Mouse (Mus musculus): ENCODE results near the gene Hist1h4a.
"Not testable (repeated sequence)": the region's sequence is repeated elsewhere in the genome, so short reads cannot be mapped to it uniquely, and the experiment has no call there.

The Hist1h4a gene

DNA sequence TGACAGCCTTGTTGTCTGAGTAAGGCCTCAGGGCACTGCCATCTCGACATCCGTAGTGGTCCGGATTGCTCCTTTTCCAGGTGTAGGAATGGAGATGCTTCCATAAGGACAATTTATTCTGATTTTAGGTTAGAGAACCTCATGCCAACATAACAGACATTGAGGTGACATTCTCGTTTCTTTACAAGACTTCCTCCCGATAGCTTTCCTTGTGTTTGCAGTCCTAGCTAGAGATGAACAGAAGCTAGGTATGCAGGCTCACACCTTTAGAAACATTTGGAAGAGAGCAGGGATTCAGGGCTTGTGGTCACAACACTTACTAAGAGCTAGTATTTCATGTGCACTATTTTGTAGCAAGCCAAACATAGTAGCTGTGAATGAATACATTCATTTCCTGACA is 17.8 kb downstream of the Hist1h4a start:
- no peak for DNase-seq (ENCODE audit: low read depth, low spot score)

DNA sequence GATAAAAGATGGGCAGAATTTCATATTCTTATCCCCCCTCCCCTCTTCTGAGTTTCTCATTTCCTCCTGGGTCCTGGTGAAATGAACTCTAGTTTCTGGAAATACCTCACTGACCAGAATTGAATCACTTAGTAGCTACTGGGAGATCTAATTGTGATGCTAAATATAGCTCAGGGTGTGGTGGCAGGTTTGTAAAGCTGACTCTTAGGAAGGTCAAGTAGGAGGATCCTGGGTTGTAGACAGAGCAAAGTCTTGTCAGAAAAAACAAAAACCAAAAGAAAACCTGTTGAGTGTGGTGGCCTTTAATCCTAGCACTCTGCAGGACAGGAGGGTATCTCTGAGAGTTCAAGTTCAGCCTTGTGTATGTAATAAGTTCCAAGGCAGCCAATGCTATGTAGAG is 19.0 kb downstream of the Hist1h4a start:
- DNase-seq (ENCODE audit: low read depth, low spot score), result no peak

DNA sequence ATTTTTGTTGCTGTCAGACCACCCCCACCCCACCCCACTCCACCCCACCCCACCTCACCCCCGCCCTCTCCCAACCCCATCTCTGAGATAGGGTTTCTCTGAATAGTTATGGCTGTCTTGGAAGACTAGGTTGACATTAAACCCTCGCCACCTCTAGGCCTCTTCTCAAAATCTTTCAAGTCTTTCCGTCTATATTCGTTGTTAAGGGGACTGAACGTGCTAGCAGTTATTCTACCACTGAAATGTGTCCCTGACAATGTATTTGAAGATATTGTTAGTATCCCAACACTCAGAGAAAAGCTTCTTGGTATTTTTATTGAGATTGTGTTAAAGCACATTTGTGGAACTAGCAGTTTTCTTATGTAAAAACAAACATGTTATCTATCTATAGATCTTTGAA is 20.1 kb downstream of the Hist1h4a start:
- no peak for DNase-seq (ENCODE audit: low read depth, low spot score)

DNA sequence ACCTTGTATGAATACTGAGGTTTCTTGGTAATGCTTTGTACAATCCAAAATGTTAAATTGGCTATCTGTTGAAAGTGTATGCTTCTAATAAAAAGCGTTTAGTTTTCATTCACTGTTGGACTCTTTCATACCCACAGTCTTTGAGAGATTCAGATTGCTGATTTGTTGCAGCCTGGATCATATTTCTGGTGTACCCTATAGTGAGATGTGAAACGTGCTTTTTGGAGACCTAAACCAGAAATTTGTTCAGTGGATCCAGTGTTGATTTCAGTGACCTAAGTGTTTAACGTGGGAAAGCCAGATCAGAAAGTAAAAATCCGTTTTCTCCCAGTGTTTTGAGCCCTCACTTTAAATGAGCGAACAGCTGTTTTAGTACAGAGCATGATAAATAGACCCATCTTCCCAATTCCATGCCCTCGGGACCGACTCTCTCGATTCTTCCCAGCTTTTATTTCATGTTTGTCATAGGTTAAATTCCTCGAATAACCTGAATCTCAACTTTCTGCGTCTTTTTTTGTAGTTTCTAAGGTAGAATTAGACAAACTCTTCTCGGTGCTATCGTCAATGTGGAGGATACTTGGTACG is 20.7 kb downstream of the Hist1h4a start:
- no peak for DNase-seq (ENCODE audit: low read depth, low spot score)

- DNase-seq (ENCODE audit: low read depth, low spot score), result no peak
Observed at GRCm38 (mm10) chr13:23739922-23740252, 21.1 kb downstream of the Hist1h4a start.

DNA sequence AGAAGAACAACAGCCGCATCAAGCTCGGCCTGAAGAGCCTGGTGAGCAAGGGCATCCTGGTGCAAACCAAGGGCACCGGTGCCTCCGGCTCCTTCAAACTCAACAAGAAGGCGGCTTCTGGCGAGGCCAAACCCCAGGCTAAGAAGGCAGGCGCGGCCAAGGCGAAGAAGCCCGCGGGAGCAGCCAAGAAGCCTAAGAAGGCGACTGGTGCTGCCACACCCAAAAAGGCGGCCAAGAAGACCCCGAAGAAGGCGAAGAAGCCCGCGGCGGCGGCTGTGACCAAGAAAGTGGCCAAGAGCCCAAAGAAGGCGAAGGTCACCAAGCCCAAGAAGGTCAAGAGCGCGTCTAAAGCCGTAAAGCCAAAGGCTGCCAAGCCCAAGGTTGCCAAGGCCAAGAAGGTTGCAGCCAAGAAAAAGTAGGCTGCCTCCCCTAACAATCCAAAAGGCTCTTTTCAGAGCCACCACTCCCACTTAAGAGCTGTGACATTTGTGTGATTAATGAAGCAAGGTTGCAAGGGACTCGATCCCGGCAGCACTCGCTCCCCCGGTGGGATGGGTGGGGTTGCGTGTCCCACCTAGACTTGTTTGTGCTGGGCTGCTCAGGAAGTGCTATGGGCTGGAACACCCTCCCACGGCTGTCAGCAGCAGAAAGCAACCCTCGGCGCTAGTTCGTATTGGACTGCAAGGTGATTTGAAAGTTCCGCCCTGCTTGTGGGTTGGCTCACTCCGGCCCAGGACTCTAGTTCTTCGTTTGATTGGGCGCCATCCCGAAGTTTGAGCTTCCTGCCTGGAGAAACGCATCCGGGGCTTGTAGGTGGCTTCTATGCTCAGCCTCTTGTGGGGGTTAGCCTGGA is 21.7 kb downstream of the Hist1h4a start:
- DNase-seq (ENCODE audit: low read depth, low spot score), result peak; percentile 99

DNA sequence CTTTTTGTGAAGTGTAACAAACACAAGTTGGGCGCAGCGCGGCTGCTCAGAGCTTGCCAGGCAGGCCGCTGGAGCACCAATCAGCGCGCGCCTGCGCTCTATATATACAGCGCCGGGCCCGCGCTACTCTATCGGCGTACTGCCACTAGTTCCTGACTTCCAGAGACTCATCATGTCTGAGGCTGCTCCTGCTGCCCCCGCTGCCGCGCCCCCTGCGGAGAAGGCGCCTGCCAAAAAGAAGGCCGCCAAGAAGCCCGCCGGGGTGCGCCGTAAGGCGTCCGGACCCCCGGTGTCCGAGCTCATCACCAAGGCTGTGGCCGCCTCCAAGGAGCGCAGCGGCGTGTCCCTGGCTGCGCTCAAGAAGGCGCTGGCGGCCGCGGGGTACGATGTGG is 22.4 kb downstream of the Hist1h4a start, which contains the start of gene Hist1h1c:
Gene Hist1h1c, plus strand, starts transcription at position 132 of the 392 bp plus-strand sequence.
- peak; percentile 93 for DNase-seq (ENCODE audit: low read depth, low spot score)

GRCm38 (mm10) chr13:23738041-23738440 is 23.0 kb downstream of the Hist1h4a start:
- DNase-seq (ENCODE audit: low read depth, low spot score), result no peak

GRCm38 (mm10) chr13:23737091-23737490 is 23.9 kb downstream of the Hist1h4a start:
- no peak for DNase-seq (ENCODE audit: low read depth, low spot score)

- peak; percentile 80 for DNase-seq (ENCODE audit: low read depth, low spot score)
Observed at GRCm38 (mm10) chr13:23732156-23732804, 28.8 kb downstream of the Hist1h4a start.

DNA sequence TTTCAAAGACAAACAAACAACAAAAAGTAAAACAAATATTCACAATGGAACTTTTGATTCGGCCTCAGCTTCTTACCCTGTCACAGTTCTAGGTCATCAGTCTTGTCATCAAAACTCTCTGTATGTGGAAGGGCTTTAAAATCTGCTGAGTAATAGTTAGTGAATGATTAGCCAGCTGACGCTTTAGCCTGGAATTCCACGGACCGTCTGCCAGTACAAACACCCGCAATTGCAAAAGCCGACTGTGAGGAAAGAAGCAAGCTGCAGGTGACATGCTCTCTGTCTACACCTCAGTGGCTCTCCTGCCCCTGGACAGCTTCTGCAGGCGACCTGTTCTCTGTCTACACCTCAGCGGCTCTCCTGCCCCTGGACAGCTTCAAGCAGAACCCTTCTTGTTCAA is 30.6 kb downstream of the Hist1h4a start:
- no peak for DNase-seq (ENCODE audit: low read depth, low spot score)

- DNase-seq (ENCODE audit: low read depth, low spot score), result no peak
Observed at GRCm38 (mm10) chr13:23729706-23730105, 31.3 kb downstream of the Hist1h4a start.

- DNase-seq (ENCODE audit: low read depth, low spot score), result no peak
Observed at GRCm38 (mm10) chr13:23729192-23729525, 31.9 kb downstream of the Hist1h4a start.

- no peak for DNase-seq (ENCODE audit: low read depth, low spot score)
Observed at GRCm38 (mm10) chr13:23728472-23729191, 32.4 kb downstream of the Hist1h4a start.

- no peak for DNase-seq (ENCODE audit: low read depth, low spot score)
Observed at GRCm38 (mm10) chr13:23725213-23725612, 35.8 kb downstream of the Hist1h4a start.

GRCm38 (mm10) chr13:23724239-23724638 is 36.8 kb downstream of the Hist1h4a start:
- DNase-seq (ENCODE audit: low read depth, low spot score), result no peak

GRCm38 (mm10) chr13:23717593-23718245 is 43.3 kb downstream of the Hist1h4a start:
- DNase-seq (ENCODE audit: low read depth, low spot score), result not testable (repeated sequence)

- DNase-seq (ENCODE audit: low read depth, low spot score), result no peak
Observed at GRCm38 (mm10) chr13:23717176-23717575, 43.9 kb downstream of the Hist1h4a start.

GRCm38 (mm10) chr13:23716261-23717042 is 44.6 kb downstream of the Hist1h4a start:
- DNase-seq (ENCODE audit: low read depth, low spot score), result no peak
